Mouse (Mus musculus): ENCODE results near the gene Adamts8. TPM values are rescaled to one million over a fixed set of nuclear protein-coding genes. Genes with fewer than 3 reads are reported as not detected.

Gene Adamts8
- polyA plus RNA-seq, 1 experiment from 2014 or later: 1.6 TPM

DNA sequence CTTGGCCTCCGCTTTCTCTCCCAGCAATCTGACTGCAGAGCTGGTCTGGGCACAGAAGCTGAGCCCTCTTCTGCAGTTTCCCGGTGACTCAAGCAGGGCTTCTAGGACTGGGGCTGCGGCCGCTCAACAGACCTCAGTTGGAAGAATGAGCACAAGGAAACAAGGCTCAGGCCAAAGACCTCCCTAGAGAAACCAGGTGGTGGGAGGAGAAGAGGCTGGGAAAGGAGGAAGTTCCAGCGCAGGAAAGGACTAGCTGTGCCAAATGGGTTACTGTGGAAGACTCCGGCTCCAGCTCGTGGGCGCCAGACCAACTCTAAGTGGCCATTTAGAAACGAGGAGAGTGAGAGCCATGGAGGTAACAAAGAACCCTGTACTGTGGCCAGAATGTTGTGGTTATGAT, 22.7 kb upstream of the Adamts8 start:
- H3K9ac ChIP-seq (replicated peaks; ENCODE audit: low read depth, low read length): no peak overlapping the region
- peaks cover 12% of the 10 kb centered on the region for H3K4me1 ChIP-seq (replicated peaks; ENCODE audit: control insufficient read depth, insufficient read depth, low read length)
- no peak overlapping the region for H3K27ac ChIP-seq (ENCODE audit: low read length)
- H3K4me2 ChIP-seq (ENCODE audit: low read length): no peak overlapping the region
- H3K9me3 ChIP-seq (ENCODE audit: control insufficient read depth, low read length): no peaks in the 10 kb centered on the region
- H3K36me3 ChIP-seq (ENCODE audit: control insufficient read depth, insufficient read depth): no peaks in the 10 kb centered on the region
- ATAC-seq: no peak
- no peak overlapping the region for H3K4me3 ChIP-seq (replicated peaks; ENCODE audit: low read length)
- 85% methylated on average over 9 of the region's 9 CpGs for WGBS
- peaks cover 24% of the 10 kb centered on the region for H3K27me3 ChIP-seq (replicated peaks; ENCODE audit: control insufficient read depth, insufficient read depth, low read length)

GRCm38 (mm10) chr9:30920736-30921135, 21.6 kb upstream of the Adamts8 start:
- Histone ChIP-seq H3K4me3 (replicated peaks; ENCODE audit: low read length) (peak overlapping the region; percentile 55; the same call in 1 of the 2 replicates), H3K27ac (ENCODE audit: low read length) (no peak overlapping the region), H3K9me3 (ENCODE audit: control insufficient read depth, low read length) (no peaks in the 10 kb centered on the region), H3K27me3 (replicated peaks; ENCODE audit: control insufficient read depth, insufficient read depth, low read length) (peaks cover 24% of the 10 kb centered on the region), H3K4me2 (ENCODE audit: low read length) (no peak overlapping the region), H3K36me3 (ENCODE audit: control insufficient read depth, insufficient read depth) (no peaks in the 10 kb centered on the region), H3K4me1 (replicated peaks; ENCODE audit: control insufficient read depth, insufficient read depth, low read length) (peaks cover 12% of the 10 kb centered on the region), H3K9ac (replicated peaks; ENCODE audit: low read depth, low read length) (no peak overlapping the region)
- WGBS: 26% methylated on average over 6 of the region's 6 CpGs
- ATAC-seq: no peak

DNA sequence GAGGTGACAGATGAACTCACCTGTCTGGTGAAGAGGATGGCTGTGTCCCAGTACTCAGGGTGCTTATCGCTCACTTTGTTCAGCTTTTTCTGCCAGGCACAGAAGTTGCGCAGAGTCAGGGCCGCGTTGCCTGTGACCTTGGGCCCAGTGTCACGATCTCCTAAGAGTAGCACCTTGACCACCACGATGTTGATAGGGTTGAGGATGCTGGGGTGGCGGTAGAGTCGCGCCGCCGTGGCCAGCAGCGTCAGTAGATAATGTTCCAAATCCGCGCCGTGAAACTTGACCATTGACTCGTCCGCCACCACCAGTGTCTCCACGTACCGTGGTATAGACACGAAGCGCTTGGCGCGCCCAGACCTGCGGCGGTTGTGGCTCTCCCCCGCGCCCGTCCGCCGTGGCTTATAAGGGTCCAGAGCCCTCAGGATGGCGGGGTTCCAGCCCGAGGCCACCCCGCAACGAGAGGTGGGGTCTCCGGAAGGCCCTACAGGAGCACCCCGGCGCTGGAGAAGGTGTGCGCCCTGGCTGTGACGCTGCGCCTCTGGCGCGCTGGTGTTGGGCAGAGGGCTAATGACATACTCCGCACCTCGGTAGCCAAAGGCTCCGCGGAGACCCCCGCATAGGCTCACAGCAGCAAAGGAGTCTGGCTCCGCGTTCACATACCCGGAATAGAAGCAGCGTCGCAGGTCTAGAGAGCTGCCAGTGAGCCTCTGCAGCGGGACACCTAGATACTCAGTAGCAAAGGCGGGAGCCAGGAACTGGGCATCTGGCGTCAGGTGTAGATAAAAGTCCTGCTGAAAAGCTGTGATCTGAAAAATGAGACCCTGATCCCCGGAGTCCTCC, 20.9 kb upstream of the Adamts8 start:
- no peak overlapping the region for H3K27ac ChIP-seq (ENCODE audit: low read length)
- peak overlapping the region; percentile 55 for H3K4me3 ChIP-seq (replicated peaks; ENCODE audit: low read length)
- 5% methylated on average over 56 of the region's 56 CpGs for WGBS
- peak overlapping the region; percentile 97 for H3K4me2 ChIP-seq (ENCODE audit: low read length)
- no peaks in the 10 kb centered on the region for H3K9me3 ChIP-seq (ENCODE audit: control insufficient read depth, low read length)
- no peaks in the 10 kb centered on the region for H3K36me3 ChIP-seq (ENCODE audit: control insufficient read depth, insufficient read depth)
- ATAC-seq: peak; percentile 39; the same call in 1 of the 2 replicates
- peaks cover 24% of the 10 kb centered on the region for H3K27me3 ChIP-seq (replicated peaks; ENCODE audit: control insufficient read depth, insufficient read depth, low read length)
- peaks cover 12% of the 10 kb centered on the region for H3K4me1 ChIP-seq (replicated peaks; ENCODE audit: control insufficient read depth, insufficient read depth, low read length)
- peak overlapping the region; percentile 58 for H3K9ac ChIP-seq (replicated peaks; ENCODE audit: low read depth, low read length)

DNA sequence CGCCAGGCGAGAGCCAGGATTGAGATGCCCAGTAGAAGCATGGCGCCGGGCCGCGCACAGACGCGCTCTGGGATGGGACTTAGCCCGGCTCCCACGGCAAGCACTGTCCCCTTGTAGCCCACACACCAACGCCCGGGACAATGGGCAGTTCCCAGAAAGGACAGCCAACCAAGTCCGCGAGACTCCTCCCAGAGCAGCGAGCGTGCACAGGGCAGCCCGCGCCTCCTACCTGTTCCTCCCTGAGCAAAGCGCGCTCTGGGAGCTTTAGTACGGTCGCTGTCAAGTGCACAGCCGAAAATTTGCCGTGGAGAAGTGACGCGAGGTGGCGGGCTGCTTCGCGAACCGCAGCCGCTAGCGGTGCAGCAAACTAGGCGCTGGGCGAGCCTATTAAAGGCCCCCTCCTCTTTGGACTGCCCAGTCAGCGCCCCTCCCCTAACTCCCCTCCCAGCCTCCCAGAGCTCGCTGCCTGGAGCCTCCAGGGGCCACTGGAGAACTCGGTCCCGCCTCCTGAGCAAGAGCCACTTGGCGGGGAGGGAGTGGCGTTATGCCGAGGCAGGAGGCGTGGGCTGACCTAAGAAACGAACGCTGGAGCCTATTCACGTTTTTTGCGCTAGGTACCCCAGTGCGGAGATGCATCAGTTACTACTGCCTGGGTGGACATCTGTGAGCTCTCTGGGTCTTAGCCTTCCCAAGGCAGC, 20.0 kb upstream of the Adamts8 start, which contains the start of gene Adamts15:
Adamts15 (minus strand) TSS at position 256 of the 698 bp plus-strand sequence.
- peak within 1 kb of the TSS; percentile 55 for H3K4me3 ChIP-seq (replicated peaks; ENCODE audit: low read length)
- H3K27me3 ChIP-seq (replicated peaks; ENCODE audit: control insufficient read depth, insufficient read depth, low read length): peaks cover 24% of the 10 kb centered on the region
- WGBS: under 1% methylated on average over 47 of the region's 47 CpGs
- no peaks in the 10 kb centered on the region for H3K36me3 ChIP-seq (ENCODE audit: control insufficient read depth, insufficient read depth)
- H3K4me2 ChIP-seq (ENCODE audit: low read length): peak within 1 kb of the TSS; percentile 97
- peak; percentile 80 for ATAC-seq
- H3K27ac ChIP-seq (ENCODE audit: low read length): no peak within 1 kb of the TSS
- H3K9ac ChIP-seq (replicated peaks; ENCODE audit: low read depth, low read length): peak within 1 kb of the TSS; percentile 58
- H3K9me3 ChIP-seq (ENCODE audit: control insufficient read depth, low read length): no peaks in the 10 kb centered on the region
- H3K4me1 ChIP-seq (replicated peaks; ENCODE audit: control insufficient read depth, insufficient read depth, low read length): peaks cover 12% of the 10 kb centered on the region

- no peak for ATAC-seq
- Histone ChIP-seq H3K36me3 (ENCODE audit: control insufficient read depth, insufficient read depth) (no peaks in the 10 kb centered on the region), H3K27me3 (replicated peaks; ENCODE audit: control insufficient read depth, insufficient read depth, low read length) (no peaks in the 10 kb centered on the region), H3K4me2 (ENCODE audit: low read length) (no peak overlapping the region), H3K4me3 (replicated peaks; ENCODE audit: low read length) (no peak overlapping the region), H3K9me3 (ENCODE audit: control insufficient read depth, low read length) (no peaks in the 10 kb centered on the region), H3K27ac (ENCODE audit: low read length) (no peak overlapping the region), H3K9ac (replicated peaks; ENCODE audit: low read depth, low read length) (no peak overlapping the region), H3K4me1 (replicated peaks; ENCODE audit: control insufficient read depth, insufficient read depth, low read length) (no peaks in the 10 kb centered on the region)
- WGBS: 95% methylated on average over 2 of the region's 2 CpGs
Measured at GRCm38 (mm10) chr9:30928759-30929158, 13.6 kb upstream of the Adamts8 start.

GRCm38 (mm10) chr9:30932346-30932745, 10.0 kb upstream of the Adamts8 start:
- ATAC-seq: no peak
- H3K9me3 ChIP-seq (ENCODE audit: control insufficient read depth, low read length): no peaks in the 10 kb centered on the region
- no peak overlapping the region for H3K4me3 ChIP-seq (replicated peaks; ENCODE audit: low read length)
- H3K9ac ChIP-seq (replicated peaks; ENCODE audit: low read depth, low read length): no peak overlapping the region
- no peak overlapping the region for H3K4me2 ChIP-seq (ENCODE audit: low read length)
- H3K36me3 ChIP-seq (ENCODE audit: control insufficient read depth, insufficient read depth): no peaks in the 10 kb centered on the region
- H3K4me1 ChIP-seq (replicated peaks; ENCODE audit: control insufficient read depth, insufficient read depth, low read length): no peaks in the 10 kb centered on the region
- 83% methylated on average over 4 of the region's 4 CpGs for WGBS
- no peak overlapping the region for H3K27ac ChIP-seq (ENCODE audit: low read length)
- no peaks in the 10 kb centered on the region for H3K27me3 ChIP-seq (replicated peaks; ENCODE audit: control insufficient read depth, insufficient read depth, low read length)

- H3K9ac ChIP-seq (replicated peaks; ENCODE audit: low read depth, low read length): no peak overlapping the region
- no peaks in the 10 kb centered on the region for H3K27me3 ChIP-seq (replicated peaks; ENCODE audit: control insufficient read depth, insufficient read depth, low read length)
- H3K4me3 ChIP-seq (replicated peaks; ENCODE audit: low read length): no peak overlapping the region
- H3K4me2 ChIP-seq (ENCODE audit: low read length): no peak overlapping the region
- ATAC-seq: no peak
- no peak overlapping the region for H3K27ac ChIP-seq (ENCODE audit: low read length)
- H3K36me3 ChIP-seq (ENCODE audit: control insufficient read depth, insufficient read depth): no peaks in the 10 kb centered on the region
- 33% methylated on average over 6 of the region's 6 CpGs for WGBS
- no peaks in the 10 kb centered on the region for H3K4me1 ChIP-seq (replicated peaks; ENCODE audit: control insufficient read depth, insufficient read depth, low read length)
- no peaks in the 10 kb centered on the region for H3K9me3 ChIP-seq (ENCODE audit: control insufficient read depth, low read length)
Measured at GRCm38 (mm10) chr9:30934827-30935226, 7.5 kb upstream of the Adamts8 start.

- no peak overlapping the region for H3K9ac ChIP-seq (replicated peaks; ENCODE audit: low read depth, low read length)
- 33% methylated on average over 9 of the region's 9 CpGs for WGBS
- H3K4me3 ChIP-seq (replicated peaks; ENCODE audit: low read length): no peak overlapping the region
- H3K4me2 ChIP-seq (ENCODE audit: low read length): no peak overlapping the region
- H3K27me3 ChIP-seq (replicated peaks; ENCODE audit: control insufficient read depth, insufficient read depth, low read length): peaks cover 15% of the 10 kb centered on the region
- peak; percentile 85 for ATAC-seq
- H3K36me3 ChIP-seq (ENCODE audit: control insufficient read depth, insufficient read depth): no peaks in the 10 kb centered on the region
- no peaks in the 10 kb centered on the region; the same call in 1 of the 2 replicates for H3K4me1 ChIP-seq (replicated peaks; ENCODE audit: control insufficient read depth, insufficient read depth, low read length)
- H3K9me3 ChIP-seq (ENCODE audit: control insufficient read depth, low read length): no peaks in the 10 kb centered on the region
- H3K27ac ChIP-seq (ENCODE audit: low read length): no peak overlapping the region
Measured at GRCm38 (mm10) chr9:30936674-30937438, 5.5 kb upstream of the Adamts8 start.

GRCm38 (mm10) chr9:30940328-30940727, 2.0 kb upstream of the Adamts8 start:
- H3K4me1 ChIP-seq (replicated peaks; ENCODE audit: control insufficient read depth, insufficient read depth, low read length): peaks cover 10% of the 10 kb centered on the region
- no peak overlapping the region for H3K4me3 ChIP-seq (replicated peaks; ENCODE audit: low read length)
- peak; percentile 27; the same call in 1 of the 2 replicates for ATAC-seq
- 6% methylated on average over 6 of the region's 6 CpGs for WGBS
- no peaks in the 10 kb centered on the region for H3K36me3 ChIP-seq (ENCODE audit: control insufficient read depth, insufficient read depth)
- peaks cover 26% of the 10 kb centered on the region for H3K27me3 ChIP-seq (replicated peaks; ENCODE audit: control insufficient read depth, insufficient read depth, low read length)
- H3K27ac ChIP-seq (ENCODE audit: low read length): no peak overlapping the region
- no peaks in the 10 kb centered on the region for H3K9me3 ChIP-seq (ENCODE audit: control insufficient read depth, low read length)
- no peak overlapping the region for H3K4me2 ChIP-seq (ENCODE audit: low read length)
- no peak overlapping the region for H3K9ac ChIP-seq (replicated peaks; ENCODE audit: low read depth, low read length)

All from forebrain, embryonic 16.5 days (tissue).